Mouse (Mus musculus) granulocyte monocyte progenitor cell, adult 5-6 weeks (primary cell): ENCODE measurements around the gene Brd7. TPM values are rescaled to one million over a fixed set of nuclear protein-coding genes. Genes with fewer than 3 reads are reported as not detected.

Experiments
- ATAC-seq: replicated peaks from 2 replicates; pipeline ENCODE4 v1.8.0; 2016; ENCODE audit warnings: mild to moderate bottlenecking, moderate TSS enrichment, inconsistent platforms; ENCODE audit not compliant: poor library complexity, severe bottlenecking
- total RNA-seq, 2 experiments: library from RNA; stranded (forward) in 1 of 2; stranded (reverse) in 1 of 2; fragments of 200-712, 200-1000 nt in 1 of 2; fragments of >200 nt in 1 of 2; fragmentation: Nextera tagmentation in 1 of 2; gene quantifications; 2 replicates each; pipeline ENCODE4 v1.2.3; 2014 to 2017

Gene Brd7
- total RNA-seq, 2 experiments from 2014 or later = 74.2 to 75.7 TPM

GRCm38 (mm10) chr8:88357946-88358345 lies 4.0 kb downstream of the Brd7 start:
- ATAC-seq = no peak

GRCm38 (mm10) chr8:88357226-88357933 lies 4.6 kb downstream of the Brd7 start:
- no peak for ATAC-seq

GRCm38 (mm10) chr8:88349046-88349445 lies 12.9 kb downstream of the Brd7 start:
- ATAC-seq = no peak

GRCm38 (mm10) chr8:88342026-88342425 lies 20.0 kb downstream of the Brd7 start:
- no peak for ATAC-seq

GRCm38 (mm10) chr8:88339887-88340695 lies 21.9 kb downstream of the Brd7 start:
- no peak for ATAC-seq

- ATAC-seq = no peak
Observed at GRCm38 (mm10) chr8:88339221-88339620, 22.8 kb downstream of the Brd7 start.

- no peak for ATAC-seq
Observed at GRCm38 (mm10) chr8:88334975-88335374, 27.0 kb downstream of the Brd7 start.

GRCm38 (mm10) chr8:88334384-88334783 lies 27.6 kb downstream of the Brd7 start:
- no peak for ATAC-seq

GRCm38 (mm10) chr8:88330816-88331215 lies 31.2 kb downstream of the Brd7 start:
- no peak for ATAC-seq

GRCm38 (mm10) chr8:88328689-88329088 lies 33.3 kb downstream of the Brd7 start:
- no peak for ATAC-seq

GRCm38 (mm10) chr8:88326328-88326727 lies 35.7 kb downstream of the Brd7 start:
- ATAC-seq = no peak

GRCm38 (mm10) chr8:88325795-88326194 lies 36.2 kb downstream of the Brd7 start:
- no peak for ATAC-seq

GRCm38 (mm10) chr8:88325251-88325650 lies 36.7 kb downstream of the Brd7 start:
- ATAC-seq = no peak

- no peak for ATAC-seq
Observed at GRCm38 (mm10) chr8:88324760-88325159, 37.2 kb downstream of the Brd7 start.

GRCm38 (mm10) chr8:88323523-88323922 lies 38.5 kb downstream of the Brd7 start:
- ATAC-seq = no peak

- ATAC-seq = no peak
Observed at GRCm38 (mm10) chr8:88321387-88321786, 40.6 kb downstream of the Brd7 start.

GRCm38 (mm10) chr8:88320134-88320533 lies 41.9 kb downstream of the Brd7 start:
- ATAC-seq = no peak

GRCm38 (mm10) chr8:88318151-88318550 lies 43.8 kb downstream of the Brd7 start:
- no peak for ATAC-seq

- no peak for ATAC-seq
Observed at GRCm38 (mm10) chr8:88317341-88317740, 44.7 kb downstream of the Brd7 start.

- ATAC-seq = no peak
Observed at GRCm38 (mm10) chr8:88316139-88316931, 45.7 kb downstream of the Brd7 start.

GRCm38 (mm10) chr8:88315302-88315701 lies 46.7 kb downstream of the Brd7 start:
- ATAC-seq = no peak
